Mouse (Mus musculus): ENCODE measurements around the gene Rims3. TPM values are rescaled to one million over a fixed set of nuclear protein-coding genes. Genes with fewer than 3 reads are reported as not detected.

Rims3 gene
- total and polyA plus RNA-seq, 2 experiments = 0.65 TPM

DNA sequence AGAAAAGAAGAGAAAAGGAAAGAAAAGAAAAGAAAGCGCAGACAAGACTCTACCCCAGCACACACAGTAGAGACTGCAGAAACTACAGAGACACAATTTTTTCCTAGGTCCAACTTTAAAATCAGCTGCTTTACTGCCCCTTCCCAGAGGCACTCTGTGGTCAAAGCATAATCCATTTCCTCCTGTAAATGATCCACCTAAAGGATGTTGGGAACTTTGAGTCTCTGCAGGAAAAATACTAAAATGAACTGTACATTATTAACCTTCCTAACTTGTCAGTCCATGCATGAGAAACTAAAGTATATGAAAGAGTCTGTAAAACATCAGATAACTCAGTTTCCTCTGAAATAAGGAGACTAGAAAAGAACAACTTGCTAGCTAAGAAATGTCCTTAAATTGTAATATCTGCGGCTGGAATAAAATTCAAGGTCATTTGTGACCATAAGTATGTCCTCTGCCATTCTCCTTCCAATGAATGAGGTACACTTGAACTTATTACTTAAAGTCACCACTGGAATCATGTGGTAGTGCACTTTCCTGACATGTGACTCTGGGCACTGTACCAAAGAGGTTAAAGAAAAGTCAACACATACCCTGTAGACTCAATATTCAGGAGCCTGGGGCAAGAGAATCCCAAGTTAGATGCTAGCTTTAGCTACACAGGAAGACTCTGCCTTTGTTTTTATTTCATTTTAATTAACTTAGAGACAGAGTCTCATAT, 32.3 kb upstream of the Rims3 start:
- Histone ChIP-seq H3K9ac (ENCODE audit: low read depth, low read length) (no peak overlapping the region), H3K36me3 (ENCODE audit: control insufficient read depth, insufficient read depth, low read length) (no peaks in the 10 kb centered on the region), H3K4me1 (ENCODE audit: control insufficient read depth, insufficient read depth, low read length) (peaks cover 25% of the 10 kb centered on the region), H3K79me2 (ENCODE audit: control insufficient read depth, insufficient read depth, low read length) (peaks cover 34% of the 10 kb centered on the region; the same call in 1 of the 2 replicates), H3K4me3 (ENCODE audit: insufficient read depth, low read depth, low read length) (no peak overlapping the region), H3K27ac (replicated peaks; ENCODE audit: insufficient read depth, low read depth, low read length) (no peak overlapping the region), H3K27me3 (ENCODE audit: control insufficient read depth, insufficient read depth, low read length) (no peaks in the 10 kb centered on the region)
- WGBS = 84% methylated on average over 2 of the region's 2 CpGs
- TF ChIP-seq POLR2A (IDR thresholded peaks at IDR 0.05; ENCODE audit: extremely low read depth, insufficient read depth, low read length) (no peak), CTCF (IDR thresholded peaks at IDR 0.05; ENCODE audit: low read depth, low read length) (no peak)
- peak; percentile 87 for DNase-seq (ENCODE audit: extremely low read depth, low read depth, low spot score)

DNA sequence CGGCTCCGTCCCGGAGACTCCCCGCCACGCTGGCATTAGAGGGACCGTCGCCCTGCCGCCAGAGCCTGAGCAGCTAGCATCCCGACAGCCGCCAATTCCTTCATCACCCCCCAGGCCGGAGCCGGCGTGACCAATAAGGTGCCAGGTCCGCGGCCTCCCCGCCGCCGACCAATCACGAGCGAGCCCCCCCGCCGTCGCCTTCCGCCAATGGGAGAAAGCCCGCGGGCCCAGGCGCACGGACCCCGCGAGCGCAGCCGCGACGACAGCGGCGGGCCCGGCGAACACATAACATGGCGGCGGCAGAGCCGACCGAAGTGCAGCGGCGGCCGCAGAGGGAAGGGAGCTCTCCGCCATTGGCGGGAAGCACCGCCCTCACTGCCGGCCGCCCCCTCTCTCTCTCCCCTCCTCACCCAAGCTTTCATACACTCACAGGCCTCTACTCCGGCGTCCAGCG, 29.5 kb upstream of the Rims3 start:
- Histone ChIP-seq H3K36me3 (ENCODE audit: control insufficient read depth, insufficient read depth, low read length) (no peaks in the 10 kb centered on the region), H3K27me3 (ENCODE audit: control insufficient read depth, insufficient read depth, low read length) (no peaks in the 10 kb centered on the region), H3K4me3 (ENCODE audit: insufficient read depth, low read depth, low read length) (peak overlapping the region; percentile 87), H3K9ac (ENCODE audit: low read depth, low read length) (peak overlapping the region; percentile 98), H3K4me1 (ENCODE audit: control insufficient read depth, insufficient read depth, low read length) (peaks cover 14% of the 10 kb centered on the region), H3K27ac (replicated peaks; ENCODE audit: insufficient read depth, low read depth, low read length) (peak overlapping the region; percentile 98), H3K79me2 (ENCODE audit: control insufficient read depth, insufficient read depth, low read length) (peaks cover 19% of the 10 kb centered on the region; the same call in 1 of the 2 replicates)
- under 1% methylated on average over 48 of the region's 53 CpGs for WGBS
- TF ChIP-seq POLR2A (IDR thresholded peaks at IDR 0.05; ENCODE audit: extremely low read depth, insufficient read depth, low read length) = peak; percentile 89
- no peak for TF ChIP-seq CTCF (IDR thresholded peaks at IDR 0.05; ENCODE audit: low read depth, low read length)
- DNase-seq (ENCODE audit: extremely low read depth, low read depth, low spot score) = peak; percentile 68

DNA sequence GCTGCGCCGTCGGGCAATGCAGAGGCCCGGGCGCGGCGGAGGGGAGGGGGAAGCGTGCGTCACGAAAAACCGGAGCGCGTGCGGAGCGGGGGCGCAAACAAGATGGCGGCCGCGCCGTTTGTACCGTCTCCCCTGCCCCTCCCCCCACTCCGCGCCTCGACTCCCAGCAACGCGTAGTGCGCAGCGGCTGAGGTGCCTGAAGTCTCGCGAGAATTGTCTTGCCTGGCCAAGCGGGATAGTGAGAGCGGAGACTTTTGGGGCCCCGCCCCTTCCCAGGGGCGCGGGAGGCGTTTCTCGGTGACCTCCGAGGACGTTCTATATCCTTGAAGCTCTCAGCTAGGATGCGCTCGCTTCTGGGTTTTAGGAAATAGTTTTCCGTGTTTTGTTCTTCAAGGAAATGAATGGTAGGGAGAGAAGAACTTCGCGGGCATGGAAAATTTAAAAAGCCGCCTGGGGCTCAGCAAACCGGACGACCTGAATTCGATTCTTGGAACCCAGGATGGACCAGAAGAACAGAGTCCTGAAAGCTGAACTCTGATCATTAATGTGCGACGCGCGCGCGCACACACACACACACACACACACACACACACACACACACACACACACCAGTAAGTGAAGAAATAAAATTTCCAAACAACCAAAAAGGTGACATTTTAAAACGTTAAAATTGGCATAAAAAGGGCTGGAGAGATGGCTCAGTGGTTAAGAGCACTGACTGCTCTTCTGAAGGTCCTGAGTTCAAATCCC, 28.9 kb upstream of the Rims3 start:
- Histone ChIP-seq H3K4me1 (ENCODE audit: control insufficient read depth, insufficient read depth, low read length) (peaks cover 12% of the 10 kb centered on the region), H3K4me3 (ENCODE audit: insufficient read depth, low read depth, low read length) (peak overlapping the region; percentile 87), H3K27ac (replicated peaks; ENCODE audit: insufficient read depth, low read depth, low read length) (peak overlapping the region; percentile 98), H3K9ac (ENCODE audit: low read depth, low read length) (peak overlapping the region; percentile 98), H3K79me2 (ENCODE audit: control insufficient read depth, insufficient read depth, low read length) (peaks cover 17% of the 10 kb centered on the region; the same call in 1 of the 2 replicates), H3K36me3 (ENCODE audit: control insufficient read depth, insufficient read depth, low read length) (no peaks in the 10 kb centered on the region), H3K27me3 (ENCODE audit: control insufficient read depth, insufficient read depth, low read length) (no peaks in the 10 kb centered on the region)
- peak; percentile 90 for DNase-seq (ENCODE audit: extremely low read depth, low read depth, low spot score)
- under 1% methylated on average over 54 of the region's 55 CpGs for WGBS
- TF ChIP-seq CTCF (IDR thresholded peaks at IDR 0.05; ENCODE audit: low read depth, low read length) (no peak), POLR2A (IDR thresholded peaks at IDR 0.05; ENCODE audit: extremely low read depth, insufficient read depth, low read length) (no peak)

DNA sequence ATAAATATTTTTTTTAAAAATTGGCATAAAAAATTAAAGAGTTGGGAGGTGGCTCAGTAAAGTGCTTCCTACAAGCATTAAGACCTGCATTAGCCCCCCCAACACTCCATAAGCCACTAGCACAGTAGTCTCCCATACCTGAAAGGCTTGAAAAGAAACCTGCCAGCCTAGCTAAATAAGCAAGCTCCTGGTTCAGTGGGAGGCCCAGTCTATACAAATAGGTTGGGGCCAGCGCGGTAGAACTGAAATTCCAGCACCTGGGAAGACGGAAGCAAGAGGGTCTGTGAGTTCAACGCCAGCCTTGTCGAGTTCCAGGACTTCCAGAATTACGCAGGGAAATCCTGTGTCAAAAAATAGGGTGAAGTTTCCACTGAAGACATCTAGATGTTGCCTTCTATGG, 28.2 kb upstream of the Rims3 start:
- 93% methylated on average over 6 of the region's 6 CpGs for WGBS
- Histone ChIP-seq H3K4me1 (ENCODE audit: control insufficient read depth, insufficient read depth, low read length) (peaks cover 12% of the 10 kb centered on the region), H3K79me2 (ENCODE audit: control insufficient read depth, insufficient read depth, low read length) (peaks cover 17% of the 10 kb centered on the region; the same call in 1 of the 2 replicates), H3K9ac (ENCODE audit: low read depth, low read length) (no peak overlapping the region), H3K27me3 (ENCODE audit: control insufficient read depth, insufficient read depth, low read length) (no peaks in the 10 kb centered on the region), H3K4me3 (ENCODE audit: insufficient read depth, low read depth, low read length) (no peak overlapping the region), H3K27ac (replicated peaks; ENCODE audit: insufficient read depth, low read depth, low read length) (no peak overlapping the region; the same call in 1 of the 2 replicates), H3K36me3 (ENCODE audit: control insufficient read depth, insufficient read depth, low read length) (no peaks in the 10 kb centered on the region)
- no peak for DNase-seq (ENCODE audit: extremely low read depth, low read depth, low spot score)
- TF ChIP-seq CTCF (IDR thresholded peaks at IDR 0.05; ENCODE audit: low read depth, low read length) (no peak), POLR2A (IDR thresholded peaks at IDR 0.05; ENCODE audit: extremely low read depth, insufficient read depth, low read length) (no peak)

DNA sequence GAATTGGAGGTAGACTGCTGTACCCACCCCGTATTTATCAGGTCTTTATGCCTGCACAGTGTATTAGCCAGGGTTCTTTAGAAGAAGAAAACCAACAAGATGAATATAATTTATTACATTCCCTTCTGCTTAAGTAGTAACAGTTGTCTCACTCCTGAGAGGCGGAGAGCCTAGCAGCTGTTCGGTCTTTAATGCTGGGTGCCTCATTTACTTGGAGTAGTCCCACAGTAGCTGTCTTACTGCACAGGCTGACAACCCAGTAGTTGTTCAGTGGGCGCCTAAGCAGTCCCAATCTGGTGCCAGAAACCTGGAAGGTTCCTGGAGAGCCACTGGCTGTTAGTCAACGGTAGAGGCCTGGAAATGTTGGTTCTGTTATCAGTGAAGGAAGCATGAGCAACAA, 23.8 kb upstream of the Rims3 start:
- Histone ChIP-seq H3K4me1 (ENCODE audit: control insufficient read depth, insufficient read depth, low read length) (no peaks in the 10 kb centered on the region), H3K36me3 (ENCODE audit: control insufficient read depth, insufficient read depth, low read length) (no peaks in the 10 kb centered on the region), H3K4me3 (ENCODE audit: insufficient read depth, low read depth, low read length) (no peak overlapping the region), H3K9ac (ENCODE audit: low read depth, low read length) (no peak overlapping the region), H3K27me3 (ENCODE audit: control insufficient read depth, insufficient read depth, low read length) (no peaks in the 10 kb centered on the region), H3K79me2 (ENCODE audit: control insufficient read depth, insufficient read depth, low read length) (no peaks in the 10 kb centered on the region), H3K27ac (replicated peaks; ENCODE audit: insufficient read depth, low read depth, low read length) (no peak overlapping the region)
- TF ChIP-seq POLR2A (IDR thresholded peaks at IDR 0.05; ENCODE audit: extremely low read depth, insufficient read depth, low read length) (no peak), CTCF (IDR thresholded peaks at IDR 0.05; ENCODE audit: low read depth, low read length) (no peak)
- no peak for DNase-seq (ENCODE audit: extremely low read depth, low read depth, low spot score)
- WGBS = 80% methylated on average over 5 of the region's 5 CpGs
